Mouse (Mus musculus): ENCODE data around the gene Depdc7. TPM values are rescaled to one million over a fixed set of nuclear protein-coding genes. Genes with fewer than 3 reads are reported as not detected.

Depdc7 gene
- total RNA-seq, 2 experiments from 2014 or later = 1.6 to 2.2 TPM

- no peak for DNase-seq (ENCODE audit: low spot score in 2 of 2)
- no peak overlapping the region for H3K27ac ChIP-seq
These were observed 65.4 kb downstream of the Depdc7 start for GRCm38 (mm10) chr2:104677326-104677725.

More at GRCm38 (mm10) chr2:104677326-104677725, 65.4 kb downstream of the Depdc7 start:
- TF ChIP-seq CTCF (conservative IDR thresholded peaks at IDR 0.05) = no peak
- H3K4me3 ChIP-seq = no peak overlapping the region

Other genes starting within 250 kb of the Depdc7 start
- 10 to 100 TPM; 69.4 to 72.5 TPM for gene Hipk3, start 248.4 kb downstream of the Depdc7 start, total RNA-seq (2021)
- 10 to 100 TPM; 45.3 to 46.2 TPM for gene Cstf3, start 152.4 kb downstream of the Depdc7 start, total RNA-seq (2021)
- 10 to 100 TPM; 35.6 to 37.9 TPM for gene Tcp11l1, start 30.7 kb downstream of the Depdc7 start, total RNA-seq (2021)
- gene Pin1rt1, start 26.5 kb downstream of the Depdc7 start, total RNA-seq (2021) = not detected
- 10 to 100 TPM in 1 of 2 experiments, 1 to 10 TPM in 1; 9.8 to 11.3 TPM for gene Qser1, start 73.9 kb upstream of the Depdc7 start, total RNA-seq (2021)
- gene Prrg4, start 107.0 kb upstream of the Depdc7 start, total RNA-seq (2021) = under 1 TPM; 0.47 to 0.56 TPM
- 1 to 10 TPM in 1 of 2 experiments, not detected in 1; 1.2 TPM for gene Ccdc73, start 124.9 kb upstream of the Depdc7 start, total RNA-seq (2021)